Mouse (Mus musculus): ENCODE measurements around the gene Msh2. TPM values are rescaled to one million over a fixed set of nuclear protein-coding genes. Genes with fewer than 3 reads are reported as not detected.

Gene Msh2
- polyA plus RNA-seq, 1 experiment from 2014 or later, result 45.7 TPM

GRCm38 (mm10) chr17:87773175-87773574 is 101.0 kb downstream of the Msh2 start:
- no peaks in the 10 kb centered on the region for H3K36me3 ChIP-seq (ENCODE audit: control insufficient read depth, insufficient read depth)
- H3K4me2 ChIP-seq (ENCODE audit: low read depth, low read length), result no peak overlapping the region
- no peak overlapping the region for H3K27ac ChIP-seq (ENCODE audit: low read length)
- H3K9me3 ChIP-seq (replicated peaks; ENCODE audit: control insufficient read depth, low read length), result no peaks in the 10 kb centered on the region
- 77% methylated on average over 3 of the region's 3 CpGs for WGBS
- H3K4me1 ChIP-seq (ENCODE audit: control insufficient read depth, insufficient read depth, low read length), result no peaks in the 10 kb centered on the region
- ATAC-seq (replicated peaks; ENCODE audit: extremely low read depth, insufficient read depth, low FRiP score), result no peak
- H3K9ac ChIP-seq (ENCODE audit: low read length), result no peak overlapping the region
- no peaks in the 10 kb centered on the region for H3K27me3 ChIP-seq (ENCODE audit: control insufficient read depth, insufficient read depth, low read length)
- no peak overlapping the region for H3K4me3 ChIP-seq (ENCODE audit: low read length)

Other genes starting within 250 kb of the Msh2 start
- not detected in 2 replicates for gene Stpg4, start 244.6 kb upstream of the Msh2 start, polyA plus RNA-seq (2015; fragmentation: Nextera tagmentation; extraction: Ambion mirVana)
- 540 and 580 TPM in 2 replicates for gene Calm2, start 225.4 kb upstream of the Msh2 start, polyA plus RNA-seq (2015; fragmentation: Nextera tagmentation; extraction: Ambion mirVana)
- 27.9 and 33.6 TPM in 2 replicates for gene Epcam, start 36.4 kb upstream of the Msh2 start, polyA plus RNA-seq (2015; fragmentation: Nextera tagmentation; extraction: Ambion mirVana)
- not detected in 2 replicates for gene Kcnk12, start 125.7 kb downstream of the Msh2 start, polyA plus RNA-seq (2015; fragmentation: Nextera tagmentation; extraction: Ambion mirVana)
- not detected in 2 replicates for gene Rpl36-ps4, start 248.6 kb downstream of the Msh2 start, polyA plus RNA-seq (2015; fragmentation: Nextera tagmentation; extraction: Ambion mirVana)

All from heart, embryonic 16.5 days (tissue).